Mouse (Mus musculus) MN1 (cell line): ENCODE measurements around the gene Dlx1.

ENCODE experiments used
- DNase-seq: peaks from one replicate; pipeline ENCODE4 v3.0.0-alpha.2; 2016; ENCODE audit warnings: low spot score

The Dlx1 gene

GRCm38 (mm10) chr2:71528714-71529510 is 999 bp downstream of the Dlx1 start:
- peak; percentile 56 for DNase-seq

- peak; percentile 94 for DNase-seq
Observed at GRCm38 (mm10) chr2:71529511-71530351, 1.8 kb downstream of the Dlx1 start.

- DNase-seq = peak; percentile 46
Observed at GRCm38 (mm10) chr2:71530391-71531123, 2.6 kb downstream of the Dlx1 start.

GRCm38 (mm10) chr2:71531124-71531590 is 3.2 kb downstream of the Dlx1 start:
- DNase-seq = no peak

- no peak for DNase-seq
Observed at GRCm38 (mm10) chr2:71531990-71532970, 4.4 kb downstream of the Dlx1 start.

- no peak for DNase-seq
Observed at GRCm38 (mm10) chr2:71533094-71533493, 5.2 kb downstream of the Dlx1 start.

GRCm38 (mm10) chr2:71534242-71535052 is 6.5 kb downstream of the Dlx1 start:
- no peak for DNase-seq

GRCm38 (mm10) chr2:71540611-71541417 is 12.9 kb downstream of the Dlx1 start:
- peak; percentile 25 for DNase-seq

GRCm38 (mm10) chr2:71541418-71542226 is 13.7 kb downstream of the Dlx1 start:
- peak; percentile 37 for DNase-seq

- DNase-seq = no peak
Observed at GRCm38 (mm10) chr2:71542227-71542815, 14.4 kb downstream of the Dlx1 start.

GRCm38 (mm10) chr2:71542816-71543301 is 14.9 kb downstream of the Dlx1 start:
- DNase-seq = peak; percentile 87

GRCm38 (mm10) chr2:71543531-71543930 is 15.6 kb downstream of the Dlx1 start:
- DNase-seq = no peak

GRCm38 (mm10) chr2:71543948-71544347 is 16.0 kb downstream of the Dlx1 start:
- no peak for DNase-seq

GRCm38 (mm10) chr2:71544391-71545285 is 16.7 kb downstream of the Dlx1 start:
- DNase-seq = no peak

GRCm38 (mm10) chr2:71545401-71545881 is 17.5 kb downstream of the Dlx1 start:
- DNase-seq = no peak

- DNase-seq = peak; percentile 59
Observed at GRCm38 (mm10) chr2:71545882-71546639, 18.1 kb downstream of the Dlx1 start.
